Mouse (Mus musculus): ENCODE results near the gene Ptprg. TPM values are rescaled to one million over a fixed set of nuclear protein-coding genes. Genes with fewer than 3 reads are reported as not detected.

Ptprg gene
- total RNA-seq, 4 experiments from 2014 or later: 43.4 to 66.5 (median 48.8) TPM

DNA sequence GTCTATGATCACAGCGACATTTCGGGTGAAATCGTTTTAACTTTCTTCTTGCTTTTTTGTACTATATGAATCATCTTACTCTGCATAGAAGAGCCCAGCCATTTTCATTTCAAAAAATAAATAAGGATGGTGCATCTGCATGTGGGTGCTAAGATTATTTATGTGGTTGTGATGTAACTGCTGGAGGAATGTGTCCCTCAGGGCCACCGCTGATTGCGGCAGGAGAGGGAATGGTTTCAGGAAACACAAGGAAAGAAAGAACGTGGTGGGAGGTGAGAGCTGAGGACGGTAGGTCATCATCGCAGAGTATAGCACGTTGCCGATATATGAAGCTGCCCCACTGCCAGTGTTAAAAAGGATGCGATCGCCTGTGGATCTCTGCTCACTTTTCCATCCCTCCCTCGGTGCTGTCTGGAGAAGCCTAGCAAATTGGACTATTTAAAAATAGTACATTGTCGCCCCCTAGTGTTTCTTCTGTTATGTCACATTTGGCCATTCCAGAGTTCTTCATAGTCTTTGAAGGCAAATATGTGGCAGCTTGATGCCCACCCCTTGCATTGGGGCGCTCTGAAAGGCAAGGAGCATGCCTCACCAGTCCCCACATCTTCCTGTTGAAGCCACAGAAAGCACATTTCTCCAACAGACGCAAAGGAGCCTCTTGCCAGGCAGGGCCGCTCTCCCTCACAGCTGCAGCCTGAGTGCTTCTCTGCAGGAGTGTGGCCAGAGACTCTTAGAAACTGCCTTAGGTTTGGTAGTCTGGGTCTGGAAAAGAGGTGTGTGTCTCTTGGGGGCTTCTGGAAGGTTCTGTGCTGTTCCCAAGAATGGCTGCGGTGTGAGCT lies 586.5 kb downstream of the Ptprg start:
- peak; percentile 76 for DNase-seq (ENCODE audit: low spot score)

DNA sequence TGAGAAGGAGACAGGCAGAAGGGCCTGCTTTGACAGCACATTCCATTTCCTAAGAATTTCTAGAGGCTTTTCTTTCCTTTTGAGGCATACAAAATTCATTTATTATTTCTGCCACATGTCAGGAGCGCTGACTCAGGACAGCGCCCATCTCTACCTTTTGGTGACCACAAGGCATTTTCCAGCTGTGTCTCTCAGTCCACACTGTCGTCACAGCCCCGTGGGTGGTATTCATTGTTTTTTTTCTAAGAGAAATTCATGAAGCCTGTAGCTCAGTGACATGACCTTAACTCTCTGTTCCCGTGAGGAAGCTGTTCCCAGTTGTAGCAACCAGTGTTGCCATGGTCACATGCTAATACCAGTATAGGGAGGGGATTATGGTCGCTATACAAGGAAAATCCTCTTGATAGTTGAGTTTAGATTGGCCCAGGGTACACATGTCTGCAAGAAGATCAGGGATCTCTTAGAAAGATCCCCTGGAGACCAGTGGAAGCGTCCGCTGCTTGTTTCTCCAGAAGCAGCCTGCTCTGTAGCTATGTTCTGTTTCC lies 590.7 kb downstream of the Ptprg start:
- DNase-seq (ENCODE audit: low spot score): no peak

DNA sequence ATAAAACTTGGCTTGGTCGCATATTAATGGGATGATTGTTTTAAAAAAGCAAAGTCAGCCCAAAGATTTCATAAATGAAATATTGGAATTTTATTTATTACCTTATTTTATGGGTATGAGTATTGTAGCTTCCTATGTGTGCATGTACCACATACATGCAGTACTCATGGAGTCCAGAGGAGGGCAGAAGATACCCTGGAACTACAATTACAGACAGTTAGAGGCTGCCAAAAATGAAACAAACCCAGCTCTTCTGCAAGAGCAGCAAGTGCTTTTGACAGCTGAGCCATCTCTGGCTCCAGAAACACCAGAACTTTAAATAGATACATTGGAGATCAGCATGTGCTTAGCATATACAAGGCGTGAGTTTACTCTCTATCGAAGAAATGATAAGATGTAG lies 592.6 kb downstream of the Ptprg start:
- no peak for DNase-seq (ENCODE audit: low spot score)

DNA sequence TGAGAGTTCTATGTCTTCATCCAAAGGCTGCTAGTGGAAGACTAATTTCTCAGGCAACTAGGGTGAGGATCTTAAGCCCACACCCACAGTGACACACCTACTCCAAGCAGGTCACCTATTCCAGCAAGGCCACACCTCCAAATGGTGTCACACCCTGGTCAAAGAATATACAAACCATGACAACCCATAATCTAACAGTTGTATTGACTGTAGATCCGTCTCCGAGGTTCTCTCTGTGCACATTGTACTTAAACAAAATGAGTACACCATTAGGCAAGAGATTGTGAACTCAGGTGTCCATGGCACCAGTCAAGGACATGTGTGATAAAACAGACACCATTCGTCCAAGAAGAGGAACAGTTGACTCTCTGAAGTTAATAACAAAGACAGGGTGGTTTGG lies 596.2 kb downstream of the Ptprg start:
- no peak for DNase-seq (ENCODE audit: low spot score)

DNA sequence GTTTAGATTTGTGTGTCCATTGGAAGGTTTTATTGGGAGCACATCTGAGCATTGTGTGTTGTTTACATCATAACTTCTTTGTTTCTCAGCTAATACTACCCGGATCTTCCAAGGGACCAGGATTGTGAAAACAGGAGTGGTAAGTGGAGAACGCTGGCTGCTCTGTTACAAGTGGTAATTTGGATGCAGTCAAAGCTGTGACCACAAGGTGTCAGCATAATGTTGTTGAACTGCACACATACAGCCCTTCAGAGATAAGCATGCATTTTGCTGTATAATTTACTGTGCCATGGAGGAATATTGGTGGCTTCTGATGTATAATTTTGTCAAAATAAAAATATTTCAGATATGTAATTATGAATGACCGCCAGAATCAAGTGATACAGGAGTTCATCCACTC lies 598.6 kb downstream of the Ptprg start:
- peak; percentile 50 for DNase-seq (ENCODE audit: low spot score)

DNA sequence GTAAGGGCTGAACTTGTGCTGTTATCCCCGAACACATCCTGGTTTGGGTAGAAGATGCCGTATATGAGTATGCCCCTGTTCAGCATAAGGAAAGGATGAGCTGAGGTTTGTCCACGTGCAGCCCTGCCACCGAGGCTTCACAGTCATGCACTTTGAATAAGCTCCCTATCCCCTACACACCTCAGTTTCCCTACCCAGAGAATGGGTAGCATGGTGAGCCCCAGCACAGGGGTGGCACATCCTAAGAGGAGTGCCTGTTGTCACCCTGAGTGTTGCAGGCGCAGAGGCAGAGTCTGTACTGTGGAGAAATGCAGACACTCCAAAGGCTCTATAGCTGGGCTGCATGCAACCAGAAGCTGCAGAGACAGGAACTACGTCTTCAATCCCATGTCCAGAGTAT lies 599.4 kb downstream of the Ptprg start:
- no peak for DNase-seq (ENCODE audit: low spot score)

DNA sequence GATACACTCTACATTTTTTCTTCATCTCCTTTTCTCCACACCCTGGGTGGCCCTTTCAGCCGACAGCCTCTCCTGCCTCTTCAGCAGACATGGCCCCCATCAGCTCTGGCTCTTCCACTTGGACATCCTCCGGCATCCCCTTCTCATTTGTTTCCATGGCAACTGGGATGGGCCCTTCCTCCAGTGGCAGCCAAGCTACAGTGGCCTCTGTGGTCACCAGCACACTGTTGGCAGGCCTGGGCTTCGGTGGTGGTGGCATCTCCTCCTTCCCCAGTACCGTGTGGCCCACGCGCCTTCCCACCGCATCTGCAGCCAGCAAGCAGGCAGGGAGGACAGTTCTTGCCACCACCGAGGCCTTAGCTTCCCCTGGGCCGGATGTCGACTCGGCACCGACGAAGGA lies 600.3 kb downstream of the Ptprg start:
- no peak for DNase-seq (ENCODE audit: low spot score)

DNA sequence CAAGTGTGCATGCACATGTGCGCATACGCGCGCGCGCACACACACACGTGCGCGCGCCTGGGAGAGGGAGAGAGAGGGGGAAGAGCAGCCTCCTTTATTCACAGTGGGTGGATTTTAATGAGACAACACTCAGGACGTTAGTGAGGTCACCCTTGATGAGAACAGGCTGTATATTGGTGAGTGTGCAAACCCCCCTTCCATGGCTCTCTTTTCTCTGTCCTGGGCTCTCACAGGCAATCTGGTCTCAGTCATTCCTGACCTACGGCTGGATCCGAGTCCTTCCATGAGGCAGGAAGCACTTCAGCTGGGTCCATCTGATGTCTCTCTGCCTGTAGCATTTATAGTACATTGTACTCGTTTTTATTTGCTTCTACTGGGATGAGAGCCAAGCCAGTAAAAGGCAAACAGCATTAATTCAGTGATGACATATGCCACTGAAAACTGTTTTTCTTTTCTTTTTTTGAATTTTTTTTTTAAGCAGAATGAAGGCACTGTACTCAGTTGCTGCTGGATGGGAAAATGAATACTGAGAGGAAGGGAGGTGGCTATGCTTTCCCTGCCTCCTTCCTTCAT lies 608.5 kb downstream of the Ptprg start:
- no peak for DNase-seq (ENCODE audit: low spot score)

DNA sequence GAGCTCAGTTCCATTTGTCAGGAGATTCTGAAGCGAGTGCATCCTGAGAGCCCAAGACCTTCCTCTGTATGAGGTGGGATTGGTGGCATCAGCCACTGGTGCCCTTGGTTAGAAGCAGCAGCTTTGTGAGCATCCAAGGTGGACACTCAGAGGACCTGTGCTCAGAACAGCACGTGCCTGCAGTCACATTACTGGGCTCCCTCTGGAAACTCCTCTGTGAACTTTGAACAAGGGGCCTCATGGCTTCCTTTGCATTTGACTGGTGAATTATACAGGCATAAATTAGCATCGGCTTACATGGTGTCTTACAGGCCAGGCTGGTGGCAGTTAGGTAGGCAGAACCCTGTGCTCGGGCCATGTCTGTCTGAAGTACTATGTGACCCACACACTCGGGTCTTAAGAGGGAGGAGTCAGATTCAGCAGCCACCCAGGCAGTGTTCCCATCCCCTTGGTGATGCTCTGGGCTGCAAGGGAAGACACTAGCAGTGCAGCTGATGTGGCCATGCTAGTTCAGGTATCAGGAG lies 609.1 kb downstream of the Ptprg start:
- no peak for DNase-seq (ENCODE audit: low spot score)

DNA sequence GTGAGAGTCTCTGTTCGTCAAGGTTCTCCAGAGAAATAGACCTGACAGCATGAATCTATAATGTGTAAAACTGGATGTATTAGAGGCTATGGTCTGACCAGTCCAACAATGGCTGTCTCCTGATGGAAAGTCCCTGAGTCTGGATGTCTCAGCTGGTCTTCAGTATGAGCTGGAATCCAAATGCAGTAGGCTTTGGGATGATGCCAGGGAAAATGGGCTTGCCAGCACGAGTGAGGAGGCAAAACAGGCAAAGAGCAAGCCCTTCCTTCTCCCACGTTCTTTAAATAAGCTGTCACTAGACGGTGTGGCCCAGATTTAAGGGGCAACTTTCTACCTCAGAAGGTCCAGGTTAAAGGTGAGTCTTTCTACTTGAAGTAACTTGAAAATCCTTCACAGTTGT lies 609.9 kb downstream of the Ptprg start:
- DNase-seq (ENCODE audit: low spot score): no peak

DNA sequence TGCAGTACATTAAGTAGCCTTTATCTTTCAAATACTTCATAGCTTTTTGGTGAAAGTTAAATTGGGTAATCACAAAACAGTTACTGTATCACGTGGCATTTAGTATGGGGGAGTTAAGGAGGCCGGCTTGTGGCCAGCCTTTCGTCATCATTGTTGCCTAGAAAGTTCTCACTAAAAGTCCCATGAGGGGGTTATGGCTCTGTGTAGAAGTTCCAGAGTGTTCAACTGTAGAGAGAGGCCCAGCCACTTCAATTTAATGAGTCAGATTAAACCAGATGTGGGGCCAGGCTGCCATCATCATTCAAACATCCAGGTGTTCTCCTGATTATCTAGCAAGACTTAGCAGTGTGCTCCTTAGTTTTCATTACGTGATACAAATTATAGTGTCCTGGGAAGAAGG lies 613.9 kb downstream of the Ptprg start:
- DNase-seq (ENCODE audit: low spot score): no peak

DNA sequence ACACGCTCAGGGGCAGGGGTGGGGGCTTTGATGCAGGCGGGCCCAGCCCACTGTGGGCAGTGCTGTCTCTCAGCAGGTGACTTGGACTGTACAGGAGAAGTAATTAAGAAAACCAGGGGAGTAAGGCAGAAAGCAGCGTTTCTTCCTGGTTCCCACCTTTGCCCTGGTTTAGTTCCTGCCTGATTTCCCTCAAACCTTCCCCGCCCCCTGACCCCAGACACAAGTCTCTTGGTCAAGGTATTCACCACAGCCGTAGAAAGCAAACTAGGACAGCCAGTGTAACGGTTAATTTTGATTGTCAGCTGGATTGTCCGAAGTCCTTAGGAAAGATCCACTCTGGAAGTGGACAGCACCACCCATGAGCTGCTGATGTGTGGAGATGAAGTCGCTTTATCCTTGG lies 614.3 kb downstream of the Ptprg start:
- no peak for DNase-seq (ENCODE audit: low spot score)

DNA sequence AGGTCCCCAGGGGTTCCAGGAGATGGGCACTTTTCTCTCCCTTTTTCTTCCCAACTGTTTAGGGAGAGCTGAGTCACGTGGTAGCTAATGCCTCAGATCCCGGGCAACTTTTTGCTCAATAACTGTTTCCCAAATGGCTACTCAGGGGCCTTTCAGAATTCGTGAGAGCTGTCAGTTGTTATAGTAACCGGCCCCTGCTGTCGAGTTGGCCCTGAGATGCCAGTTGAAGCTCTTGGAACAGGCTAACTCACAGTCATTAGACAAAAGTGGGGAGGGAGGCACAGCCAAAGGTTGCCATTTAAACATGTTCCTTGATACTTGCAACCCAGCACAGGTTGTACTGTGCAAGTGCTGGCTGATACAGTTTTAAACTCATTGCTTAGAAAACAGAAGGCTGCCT lies 624.1 kb downstream of the Ptprg start:
- DNase-seq (ENCODE audit: low spot score): no peak

DNA sequence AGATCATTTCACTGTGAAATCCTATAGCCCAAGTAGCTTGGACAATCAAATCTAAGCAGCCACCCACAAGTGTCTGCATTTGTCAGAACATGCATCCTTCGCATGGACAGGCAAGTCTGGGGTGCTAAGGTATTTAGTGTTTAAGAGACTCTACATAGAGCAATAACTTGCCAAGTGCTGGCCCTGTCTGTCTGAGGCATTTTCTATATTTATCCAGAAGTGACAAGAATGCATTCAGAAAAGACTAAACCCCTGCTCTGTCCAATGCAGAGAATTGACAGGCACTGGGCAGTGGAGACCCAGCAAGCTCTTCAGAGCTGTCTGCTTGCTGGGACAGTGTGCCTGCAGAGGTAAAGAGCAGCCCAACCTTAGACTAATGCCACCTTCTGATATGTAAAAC lies 625.3 kb downstream of the Ptprg start:
- no peak for DNase-seq (ENCODE audit: low spot score)

DNA sequence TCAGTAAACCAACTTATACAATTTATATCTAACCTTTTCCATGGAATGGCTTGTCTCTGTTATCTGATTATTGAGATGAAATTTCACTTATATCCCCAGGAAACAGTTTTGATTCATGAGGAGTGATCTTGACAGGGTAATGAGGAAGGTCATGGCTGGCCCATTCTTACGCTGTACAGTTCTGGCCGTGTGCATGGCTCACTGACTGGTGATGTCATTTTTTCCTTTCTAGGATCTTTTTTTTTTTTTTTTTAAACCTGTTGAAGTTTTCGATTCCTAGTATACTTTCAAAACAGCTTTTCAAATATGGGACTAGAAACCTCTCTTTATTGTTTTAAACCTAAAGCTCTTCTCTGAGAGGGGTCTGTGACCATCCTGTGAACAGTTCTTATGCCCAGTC lies 626.8 kb downstream of the Ptprg start:
- DNase-seq (ENCODE audit: low spot score): no peak

DNA sequence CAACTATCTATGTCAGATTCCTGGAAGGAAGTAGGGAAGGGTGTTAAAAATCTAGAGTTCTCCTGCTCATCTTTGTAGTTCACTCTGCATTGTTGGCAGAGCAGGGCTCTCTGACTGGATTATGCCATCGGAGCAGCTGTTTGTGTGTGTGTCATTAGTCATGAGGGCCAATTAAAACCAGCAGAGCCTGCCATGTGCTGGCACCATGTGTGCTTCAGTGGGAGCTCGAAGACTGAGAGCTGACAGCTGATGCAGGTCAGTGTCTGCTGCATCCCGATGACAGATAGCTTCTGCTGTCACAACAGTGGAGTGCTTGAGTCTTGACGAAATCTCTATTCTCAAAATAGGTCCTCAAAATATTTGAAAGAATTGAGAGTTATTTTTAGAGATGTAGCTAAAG lies 631.7 kb downstream of the Ptprg start:
- no peak for DNase-seq (ENCODE audit: low spot score)

DNA sequence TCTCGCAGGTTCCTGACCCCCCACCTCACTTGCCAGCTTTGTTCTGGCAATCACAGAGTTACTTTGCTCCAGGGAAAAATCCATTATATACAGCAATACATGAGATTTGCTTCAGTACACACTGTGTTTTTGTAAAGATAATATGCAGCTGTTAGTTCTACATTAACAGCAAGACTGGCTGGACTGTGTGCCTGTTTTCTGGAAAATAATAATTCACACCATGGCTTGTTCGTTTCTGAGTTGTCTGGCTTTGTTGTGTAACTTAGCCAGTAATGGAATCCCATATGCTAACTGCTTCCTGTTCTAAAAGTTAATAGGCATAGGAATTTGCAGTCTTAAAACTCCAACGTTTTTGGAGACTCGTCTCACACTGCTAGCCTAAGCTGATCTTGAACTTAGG lies 635.0 kb downstream of the Ptprg start:
- DNase-seq (ENCODE audit: low spot score): no peak

DNA sequence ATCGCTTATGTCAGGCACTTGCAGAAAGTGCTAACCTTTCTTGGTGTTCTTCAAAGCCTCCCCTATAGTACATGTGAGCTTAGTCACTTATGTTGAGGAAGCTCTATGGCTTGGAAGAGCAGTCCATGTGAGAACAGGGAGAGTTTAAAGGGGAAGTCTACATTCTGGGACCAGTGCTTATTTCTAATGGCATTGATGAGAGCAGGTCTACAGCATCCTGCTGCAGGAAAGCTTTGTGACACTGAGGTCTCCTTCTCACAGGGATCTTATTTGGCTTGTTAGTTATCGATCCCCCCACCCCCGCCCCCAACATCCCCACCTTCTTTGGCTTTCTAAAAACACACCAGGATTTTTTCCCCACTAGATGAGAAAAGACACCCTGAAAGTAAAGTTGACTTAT lies 635.9 kb downstream of the Ptprg start:
- no peak for DNase-seq (ENCODE audit: low spot score)

DNA sequence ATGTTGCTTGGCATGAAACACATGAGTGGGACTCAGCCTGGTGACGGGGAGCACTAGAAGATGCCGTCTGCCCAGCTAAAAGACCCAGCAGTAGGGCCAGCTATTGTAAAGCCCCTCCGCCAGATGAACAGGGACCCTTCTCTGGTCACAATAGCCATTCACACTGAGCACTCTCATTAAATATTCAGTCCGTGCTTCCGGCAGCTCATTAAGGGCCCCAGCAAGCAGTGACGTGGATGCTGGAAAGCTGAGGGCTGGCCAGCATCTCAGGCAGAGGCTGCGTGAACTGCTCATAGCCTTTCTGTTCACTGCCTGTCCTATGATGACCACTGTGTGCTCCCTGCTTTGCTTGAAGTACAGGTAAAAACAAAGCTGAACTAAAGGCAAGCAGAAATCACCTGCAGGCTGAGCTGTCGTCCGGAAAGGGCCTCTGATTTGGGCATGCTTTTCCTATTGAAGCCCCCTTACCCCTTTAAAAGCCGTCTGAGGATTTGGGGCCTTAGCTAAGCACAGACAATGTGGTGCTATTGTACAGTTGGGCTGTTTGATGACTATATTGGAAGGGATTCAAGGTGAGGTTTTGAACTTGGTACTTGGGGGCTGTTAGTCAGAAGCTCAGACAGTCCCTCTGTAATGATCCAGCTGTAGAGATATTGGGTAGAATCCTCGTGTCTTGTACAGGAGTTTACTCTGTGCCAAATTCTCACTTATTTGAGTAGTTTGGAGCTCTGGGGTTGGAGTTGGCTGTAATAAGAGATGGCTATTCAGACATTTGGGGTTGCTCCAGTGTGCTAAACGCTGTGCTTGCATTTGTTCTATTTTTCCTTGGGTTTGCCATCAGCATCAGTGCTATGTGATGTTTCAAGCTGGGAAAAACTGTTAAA lies 636.6 kb downstream of the Ptprg start:
- no peak for DNase-seq (ENCODE audit: low spot score)

DNA sequence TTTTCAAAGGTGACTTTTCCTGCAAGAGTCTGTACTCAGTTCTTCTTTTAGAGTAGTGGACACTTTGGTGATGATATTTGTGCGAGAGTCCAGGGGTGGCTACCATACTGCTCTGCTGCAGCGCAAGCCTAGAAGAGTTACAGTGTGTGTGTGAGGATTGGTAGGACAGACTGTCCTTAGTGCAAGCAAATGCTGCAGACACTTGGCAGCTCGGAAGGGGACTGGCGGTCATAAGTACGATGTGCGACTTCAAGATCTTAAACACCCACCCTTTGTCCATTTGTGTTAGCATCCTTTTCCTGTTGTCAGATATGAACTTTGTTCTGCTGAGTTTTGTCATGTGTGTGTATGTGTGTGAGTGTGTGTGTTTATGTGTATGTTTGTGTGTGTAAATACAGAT lies 637.7 kb downstream of the Ptprg start:
- DNase-seq (ENCODE audit: low spot score): no peak

DNA sequence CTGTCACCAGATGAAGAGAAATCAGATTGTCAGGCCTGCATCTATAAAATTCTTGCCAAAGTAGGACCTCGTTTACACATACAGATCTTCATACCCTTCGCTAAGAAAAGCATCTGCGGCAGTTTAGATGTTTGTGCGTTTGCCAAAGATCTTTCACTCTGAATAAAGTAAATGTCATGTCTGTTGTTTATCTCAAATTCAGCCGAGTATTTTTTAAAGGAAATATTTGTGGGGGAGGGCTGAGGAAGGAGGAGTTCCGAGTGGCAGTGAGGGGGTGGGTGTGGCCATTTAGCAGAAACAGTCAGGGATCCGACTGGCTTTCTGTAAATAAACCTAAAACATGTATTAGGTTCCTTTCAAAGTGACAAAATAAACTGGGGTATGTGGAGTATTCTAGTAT lies 645.4 kb downstream of the Ptprg start:
- no peak for DNase-seq (ENCODE audit: low spot score)
